Mouse (Mus musculus) midbrain, embryonic 11.5 days (tissue): ENCODE results near the gene Aurkb. TPM values are rescaled to one million over a fixed set of nuclear protein-coding genes. Genes with fewer than 3 reads are reported as not detected.
"Not testable (repeated sequence)": the region's sequence is repeated elsewhere in the genome, so short reads cannot be mapped to it uniquely, and the experiment has no call there.

ENCODE experiments used
- ATAC-seq: fragments of 200-750 bp; cut with Nextera tagmentation; 2 replicates; pipeline ENCODE4 v1.8.0; 2017; ENCODE audit warnings: moderate TSS enrichment, moderate library complexity; ENCODE audit not compliant: low FRiP score
- DNase-seq: peaks from one replicate; pipeline ENCODE4 v3.0.0; 2015; ENCODE audit warnings: low spot score; ENCODE audit errors: missing footprints
- H3K27ac ChIP-seq: fragments of 300-500 bp; sonication (generic); 2 replicates; pipeline ENCODE4 v1.5.1; 2014; ENCODE audit warnings: low read depth, low read length
- H3K27me3 ChIP-seq: fragments of 300-500 bp; sonication (generic); 2 replicates; pipeline ENCODE4 v1.6.1; 2014; ENCODE audit warnings: mild to moderate bottlenecking, low read length, moderate library complexity, mixed read lengths; ENCODE audit not compliant: control insufficient read depth, insufficient read depth
- H3K36me3 ChIP-seq: fragments of 300-500 bp; sonication (generic); 2 replicates; pipeline ENCODE4 v1.6.1; 2014; ENCODE audit warnings: mild to moderate bottlenecking, low read length, moderate library complexity, mixed read lengths; ENCODE audit not compliant: control insufficient read depth, insufficient read depth
- H3K4me1 ChIP-seq: fragments of 300-500 bp; sonication (generic); 2 replicates; pipeline ENCODE4 v1.6.1; 2014; ENCODE audit warnings: low read length; ENCODE audit not compliant: control insufficient read depth, insufficient read depth
- H3K4me2 ChIP-seq: fragments of 300-500 bp; sonication (generic); 2 replicates; pipeline ENCODE4 v1.6.1; 2014; ENCODE audit warnings: mild to moderate bottlenecking, moderate library complexity
- H3K4me3 ChIP-seq: fragments of 300-500 bp; sonication (generic); 2 replicates; pipeline ENCODE4 v1.5.1; 2014; ENCODE audit warnings: low read depth, low read length
- H3K9ac ChIP-seq: fragments of 300-500 bp; sonication (generic); 2 replicates; pipeline ENCODE4 v1.6.1; 2014; ENCODE audit warnings: low read length
- H3K9me3 ChIP-seq: fragments of 300-500 bp; sonication (generic); 2 replicates; pipeline ENCODE4 v1.6.1; 2016; ENCODE audit warnings: low read length; ENCODE audit not compliant: control insufficient read depth
- WGBS: fragments of 180-500 bp; shearing (Covaris S2); extraction: QIAGEN DNeasy Blood & Tissue Kit; methylation state at CpG from one replicate; pipeline ENCODE4 v1.1.7; 2014; 5-methylcytosine and 5-hydroxymethylcytosine counted together
- polyA plus RNA-seq: library from polyadenylated mRNA; unstranded; fragments of >200 nt; fragmentation: Nextera tagmentation; extraction: Ambion mirVana; gene quantifications from 2 replicates; pipeline ENCODE4 v1.2.1, GENCODE M21; 2014

Aurkb gene
- polyA plus RNA-seq, 1 experiment from 2014 or later, result 171 TPM

DNA sequence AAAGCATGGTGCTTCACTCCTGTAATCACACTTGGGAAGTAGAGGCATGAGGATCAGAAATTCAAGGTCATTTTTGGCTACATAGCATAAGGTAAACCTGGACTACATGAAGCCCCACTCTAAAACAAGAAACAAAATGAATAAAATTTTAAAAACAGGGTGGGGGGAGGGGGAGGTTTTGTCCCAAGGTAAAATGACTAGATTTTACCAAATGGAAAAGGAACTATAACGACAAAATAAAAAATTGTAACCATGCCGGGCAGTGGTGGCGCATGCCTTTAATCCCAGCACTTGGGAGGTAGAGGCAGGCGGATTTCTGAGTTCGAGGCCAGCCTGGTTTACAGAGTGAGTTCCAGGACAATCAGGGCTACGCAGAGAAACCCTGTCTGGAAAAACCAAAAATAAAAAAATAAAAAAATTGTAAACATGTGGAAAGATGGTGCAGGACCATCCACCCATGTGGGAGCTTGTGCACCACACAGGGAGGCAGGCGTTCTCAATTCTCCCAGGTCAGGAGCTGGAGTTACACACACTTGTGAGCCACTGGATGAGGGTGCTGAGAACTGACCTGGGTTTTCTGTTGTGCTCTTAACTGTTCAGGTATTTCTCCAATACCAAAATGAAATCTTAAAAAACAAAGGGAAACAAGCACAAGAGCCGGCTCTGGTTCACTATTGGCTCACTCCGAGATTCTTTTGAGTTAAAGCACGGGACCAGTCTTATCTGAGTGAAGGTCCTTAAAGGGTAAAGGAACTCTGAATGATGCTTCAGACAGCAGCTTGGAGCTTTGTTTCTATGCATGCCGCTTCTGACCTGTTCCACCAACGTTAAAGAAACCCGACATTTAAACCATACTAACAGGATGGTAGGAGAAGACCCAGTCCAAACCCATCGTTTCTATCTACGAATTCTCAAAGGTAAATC lies 34.8 kb upstream of the Aurkb start:
- ATAC-seq, result no peak
- 89% methylated on average over 15 of the region's 15 CpGs for WGBS
- Histone ChIP-seq H3K27ac (no peak overlapping the region), H3K9ac (no peak overlapping the region), H3K36me3 (no peaks in the 10 kb centered on the region), H3K4me3 (no peak overlapping the region), H3K27me3 (no peaks in the 10 kb centered on the region), H3K4me2 (no peak overlapping the region), H3K4me1 (peaks cover 2% of the 10 kb centered on the region; the same call in 1 of the 2 replicates), H3K9me3 (no peaks in the 10 kb centered on the region)
- DNase-seq, result no peak

- WGBS, result 70% methylated on average over 2 of the region's 2 CpGs
- not testable (repeated sequence) for H3K36me3 ChIP-seq, H3K27ac ChIP-seq, H3K4me1 ChIP-seq, H3K9ac ChIP-seq, ATAC-seq, DNase-seq, H3K27me3 ChIP-seq, H3K9me3 ChIP-seq
- Histone ChIP-seq H3K4me3 (peak overlapping the region; percentile 49), H3K4me2 (peak overlapping the region; percentile 88)
These were observed 34.0 kb upstream of the Aurkb start for GRCm38 (mm10) chr11:69011445-69011844.

GRCm38 (mm10) chr11:69012071-69012601 lies 33.3 kb upstream of the Aurkb start:
- Histone ChIP-seq H3K27ac (peak overlapping the region; percentile 74), H3K4me2 (peak overlapping the region; percentile 88), H3K9ac (peak overlapping the region; percentile 71), H3K4me3 (peak overlapping the region; percentile 49), H3K27me3 (no peaks in the 10 kb centered on the region), H3K4me1 (peaks cover 8% of the 10 kb centered on the region), H3K36me3 (no peaks in the 10 kb centered on the region), H3K9me3 (no peaks in the 10 kb centered on the region)
- peak; percentile 96 for DNase-seq
- peak; percentile 20 for ATAC-seq
- WGBS, result 1% methylated on average over 18 of the region's 18 CpGs

- Histone ChIP-seq H3K36me3 (no peaks in the 10 kb centered on the region), H3K9ac (peak within 1 kb of the TSS; percentile 93), H3K4me1 (peaks cover 9% of the 10 kb centered on the region), H3K4me2 (peak within 1 kb of the TSS; percentile 88), H3K9me3 (no peaks in the 10 kb centered on the region), H3K27me3 (no peaks in the 10 kb centered on the region), H3K4me3 (peak within 1 kb of the TSS; percentile 59), H3K27ac (peak within 1 kb of the TSS; percentile 69)
- DNase-seq, result peak; percentile 98
- ATAC-seq, result peak; percentile 96
- WGBS, result 5% methylated on average over 38 of the region's 38 CpGs
These were observed 29.6 kb upstream of the Aurkb start, which contains the start of gene Ctc1 for GRCm38 (mm10) chr11:69015644-69016441. Gene Ctc1, plus strand, starts transcription at chr11:69015911.

DNA sequence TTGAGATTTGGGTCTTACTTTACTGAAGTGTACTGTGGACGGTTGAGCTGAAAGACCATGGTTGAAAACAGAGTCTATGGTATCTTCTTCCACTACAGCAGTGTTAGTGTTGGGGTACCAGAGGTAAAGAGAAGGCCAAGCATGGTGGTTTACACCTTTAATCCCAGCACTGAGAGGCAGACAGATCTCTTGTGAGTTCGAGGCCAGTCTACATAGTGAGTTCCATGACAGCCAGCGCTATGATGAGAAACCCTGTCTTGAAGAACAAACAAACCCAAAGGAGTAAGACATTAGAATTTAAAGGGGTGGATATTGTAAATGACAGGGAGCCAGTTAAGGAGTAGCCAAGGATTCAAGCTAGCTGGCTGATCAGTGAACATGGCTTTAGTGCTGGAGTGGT lies 28.7 kb upstream of the Aurkb start:
- Histone ChIP-seq H3K9ac (peak overlapping the region; percentile 93), H3K4me3 (peak overlapping the region; percentile 59), H3K27ac (no peak overlapping the region), H3K27me3 (no peaks in the 10 kb centered on the region), H3K9me3 (no peaks in the 10 kb centered on the region), H3K4me2 (peak overlapping the region; percentile 88), H3K4me1 (peaks cover 7% of the 10 kb centered on the region), H3K36me3 (peaks cover under 1% of the 10 kb centered on the region)
- 72% methylated on average over 3 of the region's 3 CpGs for WGBS
- ATAC-seq (no peak), DNase-seq (peak; percentile 86)

DNA sequence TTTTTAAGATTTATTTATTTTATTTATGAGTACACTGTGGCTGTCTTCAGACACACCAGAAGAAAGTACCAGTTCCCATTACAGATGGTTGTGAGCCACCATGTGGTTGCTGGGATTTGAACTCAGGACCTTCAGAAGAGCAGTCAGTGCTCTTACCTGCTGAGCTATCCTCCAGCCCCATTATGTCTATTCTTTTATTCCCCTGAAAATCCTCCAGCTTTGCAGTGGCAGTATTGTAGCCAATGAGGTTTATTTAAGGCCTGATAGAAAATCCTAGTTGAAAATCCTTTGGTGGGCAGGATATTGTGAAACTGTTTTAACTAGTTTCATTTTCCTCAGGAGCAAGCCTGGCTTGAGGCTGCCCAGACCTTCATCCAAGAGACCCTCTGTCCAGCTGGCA lies 24.8 kb upstream of the Aurkb start:
- no peak overlapping the region for H3K4me2 ChIP-seq
- no peak overlapping the region for H3K4me3 ChIP-seq
- peaks cover 17% of the 10 kb centered on the region for H3K36me3 ChIP-seq
- no peak for ATAC-seq
- H3K9ac ChIP-seq, result no peak overlapping the region
- H3K9me3 ChIP-seq, result no peaks in the 10 kb centered on the region
- no peaks in the 10 kb centered on the region for H3K27me3 ChIP-seq
- no peak overlapping the region for H3K27ac ChIP-seq
- no peak for DNase-seq
- peaks cover 7% of the 10 kb centered on the region for H3K4me1 ChIP-seq

DNA sequence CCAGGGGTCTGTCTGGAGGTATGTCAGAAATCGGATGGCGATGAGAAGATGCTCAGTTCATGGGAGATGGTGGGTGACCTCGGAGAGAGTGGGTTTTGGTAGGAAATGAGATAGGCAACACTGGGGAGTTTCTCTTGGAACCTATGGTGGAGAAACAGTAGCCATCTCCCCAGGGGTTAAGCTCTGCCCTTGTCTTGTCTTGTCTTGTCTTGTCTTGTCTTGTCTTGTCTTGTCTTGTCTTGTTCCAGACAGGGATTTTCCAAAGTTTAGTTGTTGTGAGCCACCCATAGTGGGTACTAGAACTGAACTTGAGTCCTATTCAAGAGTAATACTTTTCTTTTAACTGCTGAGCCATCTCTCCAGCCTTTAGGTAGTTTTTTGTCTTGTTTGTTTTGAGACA lies 18.9 kb upstream of the Aurkb start:
- Histone ChIP-seq H3K9ac (no peak overlapping the region), H3K27me3 (no peaks in the 10 kb centered on the region), H3K4me2 (no peak overlapping the region), H3K36me3 (peaks cover 52% of the 10 kb centered on the region), H3K4me3 (no peak overlapping the region), H3K9me3 (no peaks in the 10 kb centered on the region), H3K27ac (no peak overlapping the region), H3K4me1 (no peaks in the 10 kb centered on the region)
- DNase-seq (no peak), ATAC-seq (no peak)
- WGBS, result 90% methylated on average over 3 of the region's 3 CpGs

- Histone ChIP-seq H3K4me2 (no peak overlapping the region), H3K27me3 (no peaks in the 10 kb centered on the region), H3K9me3 (no peaks in the 10 kb centered on the region), H3K27ac (no peak overlapping the region), H3K36me3 (peaks cover 38% of the 10 kb centered on the region), H3K4me3 (no peak overlapping the region), H3K9ac (no peak overlapping the region), H3K4me1 (no peaks in the 10 kb centered on the region)
- WGBS, result 68% methylated on average over 2 of the region's 2 CpGs
- DNase-seq, result no peak
- no peak for ATAC-seq
These were observed 16.6 kb upstream of the Aurkb start for GRCm38 (mm10) chr11:69028805-69029204.

- H3K4me3 ChIP-seq, result no peak overlapping the region
- no peak overlapping the region for H3K9ac ChIP-seq
- H3K4me2 ChIP-seq, result no peak overlapping the region
- ATAC-seq (no peak), DNase-seq (no peak)
- peaks cover 13% of the 10 kb centered on the region for H3K4me1 ChIP-seq
- peaks cover 22% of the 10 kb centered on the region for H3K36me3 ChIP-seq
- no peaks in the 10 kb centered on the region for H3K9me3 ChIP-seq
- H3K27me3 ChIP-seq, result no peaks in the 10 kb centered on the region
- WGBS, result 87% methylated on average over 9 of the region's 9 CpGs
- no peak overlapping the region for H3K27ac ChIP-seq
These were observed 11.9 kb upstream of the Aurkb start for GRCm38 (mm10) chr11:69033552-69033951.
